Mouse (Mus musculus): Measurements from ENCODE around the gene Mpig6b. TPM values are rescaled to one million over a fixed set of nuclear protein-coding genes. Genes with fewer than 3 reads are reported as not detected.

Mpig6b gene
- polyA plus RNA-seq, 1 experiment from 2014 or later: 1.0 TPM

- Histone ChIP-seq H3K27ac (peak within 1 kb of the TSS; percentile 61), H3K9ac (no peak within 1 kb of the TSS), H3K4me1 (peaks cover 29% of the 10 kb centered on the region), H3K4me2 (peak within 1 kb of the TSS; percentile 42), H3K36me3 (peaks cover 22% of the 10 kb centered on the region), H3K27me3 (peaks cover 52% of the 10 kb centered on the region), H3K9me3 (no peaks in the 10 kb centered on the region), H3K4me3 (peak within 1 kb of the TSS; percentile 31)
- ATAC-seq (ENCODE audit: insufficient number of reproducible peaks, low FRiP score, low TSS enrichment, low read depth): peak; percentile 42; the same call in 1 of the 2 replicates
- WGBS: 3% methylated on average over 48 of the region's 48 CpGs
These were observed 735 bp downstream of the Mpig6b start, which contains the start of gene Ly6g6c for GRCm38 (mm10) chr17:35064951-35065947. Ly6g6c (plus strand) TSS chr17:35065388.

- Histone ChIP-seq H3K4me1 (peaks cover 35% of the 10 kb centered on the region), H3K4me3 (peak overlapping the region; percentile 31; the same call in 1 of the 2 replicates), H3K36me3 (peaks cover 22% of the 10 kb centered on the region), H3K9ac (no peak overlapping the region), H3K9me3 (no peaks in the 10 kb centered on the region), H3K4me2 (peak overlapping the region; percentile 42), H3K27ac (peak overlapping the region; percentile 61), H3K27me3 (peaks cover 51% of the 10 kb centered on the region)
- WGBS: 28% methylated on average over 10 of the region's 10 CpGs
- ATAC-seq (ENCODE audit: insufficient number of reproducible peaks, low FRiP score, low TSS enrichment, low read depth): no peak
These were observed 1.6 kb downstream of the Mpig6b start for GRCm38 (mm10) chr17:35064378-35064877.

- peaks cover 45% of the 10 kb centered on the region for H3K27me3 ChIP-seq
- no peak overlapping the region for H3K4me3 ChIP-seq
- H3K36me3 ChIP-seq: peaks cover 22% of the 10 kb centered on the region
- no peak overlapping the region for H3K4me2 ChIP-seq
- no peak overlapping the region for H3K27ac ChIP-seq
- ATAC-seq (ENCODE audit: insufficient number of reproducible peaks, low FRiP score, low TSS enrichment, low read depth): no peak
- H3K4me1 ChIP-seq: peaks cover 40% of the 10 kb centered on the region
- H3K9me3 ChIP-seq: no peaks in the 10 kb centered on the region
- WGBS: 92% methylated on average over 3 of the region's 3 CpGs
- H3K9ac ChIP-seq: no peak overlapping the region
These were observed 2.5 kb downstream of the Mpig6b start for GRCm38 (mm10) chr17:35063466-35063865.

- no peak overlapping the region for H3K4me2 ChIP-seq
- H3K9me3 ChIP-seq: no peaks in the 10 kb centered on the region
- peaks cover 25% of the 10 kb centered on the region for H3K27me3 ChIP-seq
- H3K36me3 ChIP-seq: peaks cover 39% of the 10 kb centered on the region
- 75% methylated on average over 8 of the region's 8 CpGs for WGBS
- no peak overlapping the region for H3K9ac ChIP-seq
- 0 out of 2 replicates have a peak overlapping the region, but pooled peaks have one; percentile 68 for H3K4me3 ChIP-seq
- ATAC-seq (ENCODE audit: insufficient number of reproducible peaks, low FRiP score, low TSS enrichment, low read depth): no peak
- H3K27ac ChIP-seq: no peak overlapping the region; the same call in 1 of the 2 replicates
- peaks cover 43% of the 10 kb centered on the region for H3K4me1 ChIP-seq
These were observed 4.7 kb downstream of the Mpig6b start for GRCm38 (mm10) chr17:35061299-35061698.

- 62% methylated on average over 22 of the region's 22 CpGs for WGBS
- Histone ChIP-seq H3K27me3 (peaks cover 20% of the 10 kb centered on the region), H3K36me3 (peaks cover 44% of the 10 kb centered on the region), H3K27ac (peak overlapping the region; percentile 95; the same call in 1 of the 2 replicates), H3K9me3 (no peaks in the 10 kb centered on the region), H3K4me2 (peak overlapping the region; percentile 84), H3K9ac (peak overlapping the region; percentile 70; the same call in 1 of the 2 replicates), H3K4me3 (peak overlapping the region; percentile 68), H3K4me1 (peaks cover 43% of the 10 kb centered on the region)
- ATAC-seq (ENCODE audit: insufficient number of reproducible peaks, low FRiP score, low TSS enrichment, low read depth): no peak
These were observed 5.2 kb downstream of the Mpig6b start for GRCm38 (mm10) chr17:35060737-35061297.

GRCm38 (mm10) chr17:35060071-35060470 lies 5.9 kb downstream of the Mpig6b start:
- Histone ChIP-seq H3K27me3 (peaks cover 12% of the 10 kb centered on the region), H3K4me2 (peak overlapping the region; percentile 84), H3K27ac (peak overlapping the region; percentile 95), H3K9me3 (no peaks in the 10 kb centered on the region), H3K4me3 (peak overlapping the region; percentile 68), H3K4me1 (peaks cover 36% of the 10 kb centered on the region), H3K36me3 (peaks cover 52% of the 10 kb centered on the region), H3K9ac (peak overlapping the region; percentile 70)
- WGBS: 20% methylated on average over 14 of the region's 14 CpGs
- ATAC-seq (ENCODE audit: insufficient number of reproducible peaks, low FRiP score, low TSS enrichment, low read depth): no peak

GRCm38 (mm10) chr17:35058911-35059892 lies 6.8 kb downstream of the Mpig6b start, which contains the start of gene Ddah2:
Ddah2 (plus strand) TSS chr17:35059035.
- ATAC-seq (ENCODE audit: insufficient number of reproducible peaks, low FRiP score, low TSS enrichment, low read depth): peak; percentile 89
- under 1% methylated on average over 57 of the region's 57 CpGs for WGBS
- Histone ChIP-seq H3K4me1 (peaks cover 28% of the 10 kb centered on the region), H3K4me2 (peak within 1 kb of the TSS; percentile 84), H3K9ac (peak within 1 kb of the TSS; percentile 70), H3K27ac (peak within 1 kb of the TSS; percentile 95), H3K36me3 (peaks cover 57% of the 10 kb centered on the region), H3K4me3 (peak within 1 kb of the TSS; percentile 68), H3K9me3 (no peaks in the 10 kb centered on the region), H3K27me3 (peaks cover 5% of the 10 kb centered on the region; the same call in 1 of the 2 replicates)

GRCm38 (mm10) chr17:35058316-35058715 lies 7.7 kb downstream of the Mpig6b start:
- no peak for ATAC-seq (ENCODE audit: insufficient number of reproducible peaks, low FRiP score, low TSS enrichment, low read depth)
- H3K27ac ChIP-seq: peak overlapping the region; percentile 95
- H3K4me2 ChIP-seq: no peak overlapping the region
- H3K9me3 ChIP-seq: no peaks in the 10 kb centered on the region
- H3K27me3 ChIP-seq: no peaks in the 10 kb centered on the region
- peaks cover 28% of the 10 kb centered on the region for H3K4me1 ChIP-seq
- peak overlapping the region; percentile 68 for H3K4me3 ChIP-seq
- 59% methylated on average over 9 of the region's 9 CpGs for WGBS
- no peak overlapping the region for H3K9ac ChIP-seq
- H3K36me3 ChIP-seq: peaks cover 66% of the 10 kb centered on the region

GRCm38 (mm10) chr17:35057090-35057489 lies 8.9 kb downstream of the Mpig6b start:
- 90% methylated on average over 3 of the region's 3 CpGs for WGBS
- no peak for ATAC-seq (ENCODE audit: insufficient number of reproducible peaks, low FRiP score, low TSS enrichment, low read depth)

GRCm38 (mm10) chr17:35055691-35056495 lies 10.1 kb downstream of the Mpig6b start:
- Histone ChIP-seq H3K9me3 (no peaks in the 10 kb centered on the region), H3K36me3 (peaks cover 61% of the 10 kb centered on the region), H3K4me2 (no peak overlapping the region), H3K4me1 (peaks cover 35% of the 10 kb centered on the region), H3K4me3 (no peak overlapping the region), H3K9ac (no peak overlapping the region), H3K27ac (no peak overlapping the region), H3K27me3 (no peaks in the 10 kb centered on the region)
- no peak for ATAC-seq (ENCODE audit: insufficient number of reproducible peaks, low FRiP score, low TSS enrichment, low read depth)
- WGBS: 88% methylated on average over 7 of the region's 7 CpGs

More at GRCm38 (mm10) chr17:35057090-35057489, 8.9 kb downstream of the Mpig6b start:
- no peak overlapping the region for H3K4me2 ChIP-seq
- no peak overlapping the region for H3K4me3 ChIP-seq
- H3K4me1 ChIP-seq: peaks cover 38% of the 10 kb centered on the region
- H3K27ac ChIP-seq: no peak overlapping the region
- peaks cover 70% of the 10 kb centered on the region for H3K36me3 ChIP-seq
- no peaks in the 10 kb centered on the region for H3K27me3 ChIP-seq
- H3K9ac ChIP-seq: no peak overlapping the region
- no peaks in the 10 kb centered on the region for H3K9me3 ChIP-seq
